Mouse (Mus musculus) heart, postnatal 4 days (tissue): ENCODE data around the gene Gm49318. TPM values are rescaled to one million over a fixed set of nuclear protein-coding genes. Genes with fewer than 3 reads are reported as not detected.
A peak's percentile ranks its signal among the peaks of the same experiment; 100 is the strongest.

Source experiments
- DNase-seq: peaks from one replicate; pipeline ENCODE4 v3.0.0; 2021
- total RNA-seq, 2 experiments: library from RNA; stranded (reverse); gene quantifications; 2 replicates each; pipeline ENCODE4 v1.2.3; 2021

Gene Gm49318
- total RNA-seq, 2 experiments from 2014 or later: 0.92 TPM; not detected in 1

- DNase-seq: no peak
Measured at GRCm38 (mm10) chr9:22069881-22070553, 1.0 kb downstream of the Gm49318 start.

GRCm38 (mm10) chr9:22067195-22067594 is 3.9 kb downstream of the Gm49318 start:
- no peak for DNase-seq

- DNase-seq: peak; percentile 73
Measured at GRCm38 (mm10) chr9:22066433-22066832, 4.6 kb downstream of the Gm49318 start.

GRCm38 (mm10) chr9:22065642-22066041 is 5.4 kb downstream of the Gm49318 start:
- no peak for DNase-seq

- DNase-seq: no peak
Measured at GRCm38 (mm10) chr9:22064341-22064740, 6.7 kb downstream of the Gm49318 start.

- DNase-seq: no peak
Measured at GRCm38 (mm10) chr9:22061339-22061738, 9.7 kb downstream of the Gm49318 start.

- no peak for DNase-seq
Measured at GRCm38 (mm10) chr9:22058011-22058424, 13.0 kb downstream of the Gm49318 start.

GRCm38 (mm10) chr9:22057031-22057517 is 14.0 kb downstream of the Gm49318 start:
- no peak for DNase-seq

GRCm38 (mm10) chr9:22056303-22056910 is 14.7 kb downstream of the Gm49318 start:
- DNase-seq: no peak

- no peak for DNase-seq
Measured at GRCm38 (mm10) chr9:22055713-22056112, 15.3 kb downstream of the Gm49318 start.

GRCm38 (mm10) chr9:22054411-22055076 is 16.5 kb downstream of the Gm49318 start:
- peak; percentile 71 for DNase-seq

- DNase-seq: peak; percentile 31
Measured at GRCm38 (mm10) chr9:22053657-22054056, 17.4 kb downstream of the Gm49318 start.

- no peak for DNase-seq
Measured at GRCm38 (mm10) chr9:22051958-22052254, 19.2 kb downstream of the Gm49318 start, which contains the start of gene Elavl3. Gene Elavl3, minus strand, starts transcription at chr9:22052023.

GRCm38 (mm10) chr9:22051161-22051957 is 19.7 kb downstream of the Gm49318 start:
- no peak for DNase-seq

GRCm38 (mm10) chr9:22050351-22050889 is 20.6 kb downstream of the Gm49318 start:
- peak; percentile 69 for DNase-seq

GRCm38 (mm10) chr9:22049721-22050270 is 21.3 kb downstream of the Gm49318 start:
- DNase-seq: no peak

- DNase-seq: no peak
Measured at GRCm38 (mm10) chr9:22049315-22049714, 21.7 kb downstream of the Gm49318 start.

- DNase-seq: no peak
Measured at GRCm38 (mm10) chr9:22047329-22047728, 23.7 kb downstream of the Gm49318 start.

- no peak for DNase-seq
Measured at GRCm38 (mm10) chr9:22041832-22042231, 29.2 kb downstream of the Gm49318 start.

- no peak for DNase-seq
Measured at GRCm38 (mm10) chr9:22037826-22038225, 33.2 kb downstream of the Gm49318 start.

- DNase-seq: no peak
Measured at GRCm38 (mm10) chr9:22035300-22036044, 35.6 kb downstream of the Gm49318 start.
